Mouse (Mus musculus) kidney, postnatal 14 days (tissue): ENCODE results near the gene Olfr904.

ENCODE experiments used
- DNase-seq: peaks from one replicate; pipeline ENCODE4 v3.0.0; 2022; ENCODE audit warnings: mixed read lengths

Olfr904 gene

GRCm38 (mm10) chr9:38462844-38463243, at the start of gene Olfr904:
TSS of gene Olfr904 (plus strand) at chr9:38463144.
- DNase-seq: no peak

GRCm38 (mm10) chr9:38413502-38413901, 49.4 kb upstream of the Olfr904 start:
- peak; percentile 2 for DNase-seq

DNA sequence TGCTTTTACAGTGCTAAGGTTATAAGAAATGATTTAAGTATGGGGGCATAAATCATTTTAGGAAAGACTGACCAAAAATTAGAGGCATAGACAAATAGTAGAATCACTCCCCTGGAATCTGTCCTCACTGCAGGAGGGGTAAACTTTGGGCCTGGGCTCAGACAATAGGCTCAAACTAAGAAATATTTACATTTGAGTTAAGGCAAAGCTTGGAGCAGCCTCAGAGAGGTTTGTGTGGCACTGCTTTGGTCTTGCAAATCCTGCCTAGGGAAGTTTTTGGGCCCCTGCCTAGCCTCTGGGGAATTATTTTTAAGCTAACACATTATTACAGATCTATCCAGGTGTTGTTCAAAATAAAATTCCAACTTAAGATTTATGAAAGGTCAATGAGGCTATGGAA, 39.1 kb upstream of the Olfr904 start:
- DNase-seq: no peak

GRCm38 (mm10) chr9:38427026-38427425, 35.9 kb upstream of the Olfr904 start:
- DNase-seq: no peak

GRCm38 (mm10) chr9:38429155-38429554, 33.8 kb upstream of the Olfr904 start, which contains the start of gene Olfr901:
TSS of gene Olfr901 (plus strand) at chr9:38429455.
- no peak for DNase-seq

- no peak for DNase-seq
These were observed 15.6 kb upstream of the Olfr904 start, which contains the start of gene Olfr902 for GRCm38 (mm10) chr9:38447352-38447751. TSS of gene Olfr902 (plus strand) at chr9:38447652.

- no peak for DNase-seq
These were observed 7.9 kb downstream of the Olfr904 start, which contains the start of gene Olfr905 for GRCm38 (mm10) chr9:38470807-38471206. TSS of gene Olfr905 (plus strand) at chr9:38471107.

GRCm38 (mm10) chr9:38486785-38487184, 23.8 kb downstream of the Olfr904 start, which contains the start of gene Olfr906:
TSS of gene Olfr906 (plus strand) at chr9:38487085.
- DNase-seq: no peak

- DNase-seq: no peak
These were observed 32.6 kb downstream of the Olfr904 start, which contains the start of gene Olfr907 for GRCm38 (mm10) chr9:38495501-38495900. TSS of gene Olfr907 (plus strand) at chr9:38495801.

- no peak for DNase-seq
These were observed 49.4 kb downstream of the Olfr904 start for GRCm38 (mm10) chr9:38512353-38512752.
